Mouse (Mus musculus) stomach, postnatal 0 days (tissue): ENCODE results near the gene Dapk3. TPM values are rescaled to one million over a fixed set of nuclear protein-coding genes. Genes with fewer than 3 reads are reported as not detected.

ENCODE experiments used
- ATAC-seq: fragments of 200-750 bp; cut with Nextera tagmentation; 2 replicates; pipeline ENCODE4 v1.8.0; 2017; ENCODE audit not compliant: low FRiP score, low TSS enrichment
- DNase-seq: peaks from one replicate; pipeline ENCODE4 v3.0.0-alpha.2; 2016; ENCODE audit warnings: low spot score
- H3K27ac ChIP-seq: fragments of 300-500 bp; sonication (generic); replicated peaks from 2 replicates; pipeline ENCODE4 v1.5.1; 2014; ENCODE audit warnings: mild to moderate bottlenecking, control low read depth
- H3K27me3 ChIP-seq: fragments of 300-500 bp; sonication (generic); 2 replicates; pipeline ENCODE4 v1.6.1; 2014; ENCODE audit warnings: low read length; ENCODE audit not compliant: control insufficient read depth, insufficient read depth
- H3K36me3 ChIP-seq: fragments of 300-500 bp; sonication (generic); 2 replicates; pipeline ENCODE4 v1.6.1; 2014; ENCODE audit warnings: low read length, mixed read lengths; ENCODE audit not compliant: control insufficient read depth, insufficient read depth
- H3K4me1 ChIP-seq: fragments of 300-500 bp; sonication (generic); replicated peaks from 2 replicates; pipeline ENCODE4 v1.6.1; 2014; ENCODE audit warnings: antibody characterized with exemption; ENCODE audit not compliant: control insufficient read depth, insufficient read depth
- H3K4me2 ChIP-seq: fragments of 300-500 bp; sonication (generic); replicated peaks from 2 replicates; pipeline ENCODE4 v1.6.1; 2014; ENCODE audit warnings: low read depth, mild to moderate bottlenecking, control low read depth, moderate library complexity
- H3K4me3 ChIP-seq: fragments of 300-500 bp; sonication (generic); 2 replicates; pipeline ENCODE4 v1.5.1; 2014; ENCODE audit warnings: low read depth, low read length, control low read depth
- H3K9ac ChIP-seq: fragments of 300-500 bp; sonication (generic); 2 replicates; pipeline ENCODE4 v1.6.1; 2014; ENCODE audit warnings: mild to moderate bottlenecking, low read length, control low read depth, mixed read lengths
- H3K9me3 ChIP-seq: fragments of 300-500 bp; sonication (generic); 2 replicates; pipeline ENCODE4 v1.6.1; 2016; ENCODE audit warnings: low read length; ENCODE audit not compliant: control insufficient read depth
- CTCF ChIP-seq: IDR thresholded peaks from 2 replicates; pipeline ENCODE4 v1.5.1; 2016; ENCODE audit warnings: antibody characterized with exemption, low read depth, mild to moderate bottlenecking, moderate library complexity
- EP300 ChIP-seq: optimal IDR thresholded peaks from 2 replicates; pipeline ENCODE3; 2016; ENCODE audit warnings: antibody characterized with exemption
- WGBS: fragments of 180-500 bp; shearing (Covaris S2); extraction: QIAGEN DNeasy Blood & Tissue Kit; methylation state at CpG from one replicate; pipeline ENCODE4 v1.1.7; 2014; 5-methylcytosine and 5-hydroxymethylcytosine counted together
- polyA plus RNA-seq: library from polyadenylated mRNA; unstranded; fragments of >200 nt; fragmentation: Nextera tagmentation; extraction: Ambion mirVana; gene quantifications from 2 replicates; pipeline ENCODE4 v1.2.1, GENCODE M21; 2015

The Dapk3 gene
- polyA plus RNA-seq, 1 experiment from 2014 or later, result 44.6 TPM

GRCm38 (mm10) chr10:81183805-81184204 is 1.0 kb downstream of the Dapk3 start, which contains the start of gene 4930442H23Rik:
Gene 4930442H23Rik, minus strand, starts transcription at chr10:81183849.
- H3K27ac ChIP-seq, result peak within 1 kb of the TSS; percentile 94
- ATAC-seq (no peak), DNase-seq (no peak)
- H3K4me3 ChIP-seq, result peak within 1 kb of the TSS; percentile 58
- no peak for TF ChIP-seq EP300
- H3K9me3 ChIP-seq, result no peaks in the 10 kb centered on the region
- H3K9ac ChIP-seq, result peak within 1 kb of the TSS; percentile 70
- H3K4me1 ChIP-seq, result peaks cover 8% of the 10 kb centered on the region; the same call in 1 of the 2 replicates
- H3K27me3 ChIP-seq, result no peaks in the 10 kb centered on the region
- H3K36me3 ChIP-seq, result peaks cover 34% of the 10 kb centered on the region
- WGBS, result 83% methylated on average over 5 of the region's 5 CpGs
- H3K4me2 ChIP-seq, result peak within 1 kb of the TSS; percentile 64

GRCm38 (mm10) chr10:81184765-81185164 is 2.0 kb downstream of the Dapk3 start:
- peaks cover 25% of the 10 kb centered on the region for H3K36me3 ChIP-seq
- 0 out of 2 replicates have a peak overlapping the region, but pooled peaks have one; percentile 5 for H3K9ac ChIP-seq
- H3K4me3 ChIP-seq, result no peak overlapping the region
- 9% methylated on average over 4 of the region's 4 CpGs for WGBS
- H3K4me1 ChIP-seq, result peaks cover 8% of the 10 kb centered on the region; the same call in 1 of the 2 replicates
- no peaks in the 10 kb centered on the region for H3K27me3 ChIP-seq
- H3K27ac ChIP-seq, result peak overlapping the region; percentile 94
- ATAC-seq, result peak; percentile 5; the same call in 1 of the 2 replicates
- peak overlapping the region; percentile 23; the same call in 1 of the 2 replicates for H3K4me2 ChIP-seq
- TF ChIP-seq CTCF (no peak), EP300 (no peak)
- no peaks in the 10 kb centered on the region for H3K9me3 ChIP-seq
- DNase-seq, result no peak

GRCm38 (mm10) chr10:81187161-81187560 is 4.4 kb downstream of the Dapk3 start:
- no peak overlapping the region for H3K9ac ChIP-seq
- WGBS, result 91% methylated on average over 9 of the region's 9 CpGs
- no peaks in the 10 kb centered on the region for H3K27me3 ChIP-seq

GRCm38 (mm10) chr10:81189821-81190220 is 7.0 kb downstream of the Dapk3 start:
- no peaks in the 10 kb centered on the region for H3K27me3 ChIP-seq
- TF ChIP-seq CTCF (no peak), EP300 (no peak)
- no peak overlapping the region for H3K27ac ChIP-seq
- ATAC-seq, result no peak
- WGBS, result 86% methylated on average over 26 of the region's 26 CpGs
- DNase-seq, result no peak
- H3K36me3 ChIP-seq, result peaks cover 6% of the 10 kb centered on the region; the same call in 1 of the 2 replicates
- no peak overlapping the region for H3K4me2 ChIP-seq
- H3K4me1 ChIP-seq, result peaks cover 2% of the 10 kb centered on the region; the same call in 1 of the 2 replicates
- H3K9ac ChIP-seq, result no peak overlapping the region
- H3K4me3 ChIP-seq, result no peak overlapping the region
- H3K9me3 ChIP-seq, result no peaks in the 10 kb centered on the region

More at GRCm38 (mm10) chr10:81187161-81187560, 4.4 kb downstream of the Dapk3 start:
- Histone ChIP-seq H3K36me3 (peaks cover 6% of the 10 kb centered on the region; the same call in 1 of the 2 replicates), H3K9me3 (no peaks in the 10 kb centered on the region), H3K4me2 (no peak overlapping the region), H3K4me1 (peaks cover 8% of the 10 kb centered on the region), H3K27ac (no peak overlapping the region), H3K4me3 (no peak overlapping the region)
- no peak for ATAC-seq
- no peak for DNase-seq
- no peak for TF ChIP-seq EP300
- no peak for TF ChIP-seq CTCF

GRCm38 (mm10) chr10:81190236-81190911 is 7.6 kb downstream of the Dapk3 start:
- Histone ChIP-seq H3K36me3 (peaks cover 6% of the 10 kb centered on the region; the same call in 1 of the 2 replicates), H3K4me3 (no peak overlapping the region), H3K4me2 (no peak overlapping the region), H3K9ac (no peak overlapping the region), H3K9me3 (no peaks in the 10 kb centered on the region), H3K4me1 (peaks cover 2% of the 10 kb centered on the region; the same call in 1 of the 2 replicates), H3K27me3 (no peaks in the 10 kb centered on the region), H3K27ac (peak overlapping the region; percentile 8; the same call in 1 of the 2 replicates)
- DNase-seq (peak; percentile 77), ATAC-seq (no peak)
- TF ChIP-seq CTCF, result peak; percentile 79
- no peak for TF ChIP-seq EP300
- WGBS, result 67% methylated on average over 31 of the region's 31 CpGs

GRCm38 (mm10) chr10:81190912-81191321 is 8.1 kb downstream of the Dapk3 start:
- peak; percentile 61 for TF ChIP-seq CTCF
- TF ChIP-seq EP300, result no peak
- no peak for ATAC-seq
- 59% methylated on average over 6 of the region's 6 CpGs for WGBS

More at GRCm38 (mm10) chr10:81190912-81191321, 8.1 kb downstream of the Dapk3 start:
- Histone ChIP-seq H3K9me3 (no peaks in the 10 kb centered on the region), H3K27me3 (no peaks in the 10 kb centered on the region), H3K36me3 (peaks cover 6% of the 10 kb centered on the region; the same call in 1 of the 2 replicates), H3K9ac (no peak overlapping the region), H3K4me2 (no peak overlapping the region), H3K4me3 (no peak overlapping the region), H3K27ac (peak overlapping the region; percentile 35; the same call in 1 of the 2 replicates), H3K4me1 (peaks cover 2% of the 10 kb centered on the region; the same call in 1 of the 2 replicates)
- no peak for DNase-seq
